Mouse (Mus musculus) spleen, postnatal 14 days (tissue): ENCODE measurements around the gene Rnf141.

Experiments
- DNase-seq, 2 experiments: peaks; one replicate each; pipeline ENCODE4 v3.0.0; 2021 to 2022; ENCODE audit warnings: low spot score in 2 of 2

The Rnf141 gene

GRCm38 (mm10) chr7:110833024-110833423, 11.2 kb downstream of the Rnf141 start:
- DNase-seq = no peak

DNA sequence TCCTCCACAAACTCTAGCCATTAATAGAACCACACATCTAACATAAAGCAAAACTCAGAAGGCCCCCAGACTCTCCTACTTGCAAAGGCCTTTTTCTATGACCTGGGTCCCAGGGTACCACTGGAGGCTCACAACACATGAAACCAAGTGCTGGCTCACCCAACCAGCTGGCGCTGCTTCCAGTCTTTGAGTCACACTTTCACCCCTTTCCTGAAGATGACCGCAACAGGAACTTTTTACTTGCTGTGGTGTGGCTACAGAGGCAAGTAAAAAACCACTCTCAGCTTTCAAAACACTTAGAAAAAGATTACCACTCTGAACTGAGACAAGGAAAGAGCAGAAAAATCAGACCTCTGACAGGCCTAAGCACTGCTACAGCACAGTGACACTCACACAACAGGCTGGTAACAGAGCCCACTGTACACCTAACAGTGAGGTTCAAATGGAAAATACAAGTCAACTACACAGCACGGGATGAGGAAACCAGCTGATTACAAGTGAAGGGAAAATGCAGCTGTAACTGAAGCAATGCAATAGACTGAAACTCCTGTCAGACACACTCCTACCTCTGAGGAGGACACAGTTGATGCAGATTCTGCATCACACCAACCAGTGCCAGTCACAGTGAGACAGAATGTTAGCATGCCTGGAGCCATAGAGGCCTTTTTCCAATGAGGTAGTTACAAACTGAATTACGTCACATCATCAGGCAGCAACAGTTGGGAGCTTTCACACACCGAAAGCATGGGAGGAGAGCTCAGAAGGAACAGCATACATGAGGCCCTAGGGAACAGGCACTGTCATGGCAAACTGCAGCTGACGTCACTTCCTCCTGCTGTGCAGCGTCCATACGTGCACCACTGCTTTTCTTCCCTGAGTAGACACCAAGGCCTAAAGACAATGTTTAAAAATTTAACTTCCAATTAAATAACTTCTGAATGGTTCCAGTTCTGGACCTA, 20.0 kb downstream of the Rnf141 start:
- DNase-seq = no peak

- DNase-seq = no peak
These were observed 20.7 kb downstream of the Rnf141 start for GRCm38 (mm10) chr7:110823593-110823992.

DNA sequence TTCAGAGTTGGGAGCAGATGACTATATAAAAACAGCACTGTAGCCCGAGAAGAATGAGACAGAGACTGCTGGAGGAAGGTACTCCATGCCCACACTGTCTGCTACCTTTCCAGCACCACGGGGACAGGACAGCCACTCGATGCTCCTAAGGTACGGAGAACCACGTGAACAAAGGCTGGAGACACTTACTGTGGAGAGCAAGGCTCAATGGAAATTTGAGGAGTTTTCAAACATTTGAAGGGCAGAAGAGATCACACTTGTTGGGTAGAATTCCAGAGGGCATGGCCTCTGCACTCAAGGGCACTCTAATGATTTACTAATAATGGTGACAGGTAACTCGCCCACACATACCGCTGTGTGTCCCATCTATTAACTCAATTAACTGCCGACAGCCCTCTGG, 21.2 kb downstream of the Rnf141 start:
- DNase-seq = no peak

DNA sequence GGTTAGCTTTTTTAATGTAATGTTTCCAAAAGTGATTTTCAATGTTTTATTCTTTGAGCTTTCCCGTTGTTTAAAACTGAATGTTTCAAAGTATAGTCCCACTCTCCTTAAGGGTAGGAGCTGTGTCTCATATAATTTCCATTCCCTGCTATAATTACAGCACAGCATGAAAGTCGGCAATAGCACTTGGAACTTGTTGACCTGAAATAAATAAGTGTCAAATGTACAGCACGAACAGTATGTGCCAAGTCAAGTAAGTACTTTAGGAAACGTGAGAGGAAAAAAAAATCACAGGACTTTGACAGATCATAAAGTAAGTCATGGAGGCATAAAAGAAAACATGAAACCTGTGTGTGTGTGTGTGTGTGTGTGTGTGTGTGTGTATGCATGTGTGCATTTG, 22.2 kb downstream of the Rnf141 start:
- no peak for DNase-seq

DNA sequence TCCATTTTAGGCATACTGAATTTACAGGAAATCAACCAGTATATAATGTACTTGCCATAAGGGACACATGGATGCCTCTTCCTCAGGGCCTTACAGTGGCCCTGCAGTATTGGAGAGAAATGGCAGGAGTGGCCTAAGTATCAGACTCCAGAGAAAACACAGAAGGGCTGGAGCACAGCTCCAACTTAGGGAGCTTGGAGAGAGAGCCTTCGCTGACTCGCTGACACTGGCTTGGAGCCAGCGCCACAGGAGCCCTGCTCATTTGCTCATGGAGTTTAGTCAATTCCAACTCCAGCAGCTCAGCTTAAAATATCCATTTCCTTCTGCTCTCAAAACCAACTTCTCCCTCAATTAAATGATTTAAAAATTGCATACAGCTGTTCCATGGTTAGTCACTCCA, 22.6 kb downstream of the Rnf141 start:
- no peak for DNase-seq

DNA sequence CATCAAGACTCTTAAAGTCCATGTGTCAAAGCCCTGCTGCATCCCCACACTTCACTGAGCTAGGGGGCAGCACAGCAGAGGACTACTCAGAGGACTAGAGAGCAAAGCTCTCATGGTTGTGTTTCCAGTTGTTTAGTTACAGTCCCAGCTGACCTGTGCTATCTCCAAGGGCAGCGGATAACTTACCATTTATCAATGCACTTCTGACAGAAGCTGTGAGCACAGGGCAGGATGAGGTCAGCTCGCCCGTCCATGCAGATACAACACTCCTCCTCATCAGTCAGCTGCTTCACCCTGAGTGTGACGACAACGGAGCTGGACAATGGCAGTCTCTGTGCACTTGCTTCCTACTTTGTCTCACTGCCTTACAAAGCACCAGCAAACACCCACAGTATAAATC, 23.2 kb downstream of the Rnf141 start:
- no peak for DNase-seq

DNA sequence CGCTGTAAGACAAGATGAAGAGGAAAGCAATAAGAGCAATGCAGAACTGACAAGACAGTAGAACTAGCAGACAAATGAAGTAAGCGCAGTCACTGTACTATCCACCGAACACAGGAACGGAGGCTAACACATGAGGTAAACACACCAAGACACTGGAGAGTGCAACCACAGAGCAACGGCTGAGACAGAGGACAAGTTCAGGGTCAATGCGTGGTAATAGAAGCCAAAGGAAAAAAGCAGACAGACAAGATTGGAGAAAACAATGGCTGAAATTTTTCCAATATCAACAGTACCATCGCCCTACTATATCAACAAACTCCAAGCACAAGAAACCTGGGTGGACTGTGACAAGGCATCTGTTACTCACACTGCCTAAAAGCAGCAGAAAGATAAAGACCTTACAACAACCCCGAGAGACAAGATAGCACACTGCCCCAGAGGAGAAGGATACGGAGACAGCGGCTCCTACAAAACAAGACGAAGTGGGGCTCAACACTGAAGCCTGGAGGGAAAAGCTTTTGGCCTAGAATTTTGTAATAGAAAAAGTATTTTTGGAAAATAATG, 25.4 kb downstream of the Rnf141 start:
- DNase-seq = no peak

DNA sequence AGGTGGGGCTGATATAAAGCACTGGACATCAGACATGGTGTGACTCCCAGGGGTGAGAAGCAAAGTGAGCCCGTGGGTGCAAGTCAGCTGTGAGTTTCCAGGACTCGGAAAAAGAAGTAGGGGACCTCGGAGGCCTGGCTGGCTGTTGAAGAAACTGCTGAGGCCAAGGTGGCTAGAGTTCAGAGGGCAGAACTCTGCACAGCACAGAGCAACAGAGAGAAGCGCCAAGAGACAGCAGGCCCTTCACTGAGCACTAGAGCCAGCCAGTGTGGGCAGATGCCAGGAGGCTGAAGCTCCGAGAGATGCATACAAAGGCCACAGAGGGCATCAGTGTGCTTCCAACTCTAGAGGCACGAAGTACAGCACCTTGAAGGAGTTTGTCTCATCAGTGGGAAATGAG, 26.1 kb downstream of the Rnf141 start:
- no peak for DNase-seq

DNA sequence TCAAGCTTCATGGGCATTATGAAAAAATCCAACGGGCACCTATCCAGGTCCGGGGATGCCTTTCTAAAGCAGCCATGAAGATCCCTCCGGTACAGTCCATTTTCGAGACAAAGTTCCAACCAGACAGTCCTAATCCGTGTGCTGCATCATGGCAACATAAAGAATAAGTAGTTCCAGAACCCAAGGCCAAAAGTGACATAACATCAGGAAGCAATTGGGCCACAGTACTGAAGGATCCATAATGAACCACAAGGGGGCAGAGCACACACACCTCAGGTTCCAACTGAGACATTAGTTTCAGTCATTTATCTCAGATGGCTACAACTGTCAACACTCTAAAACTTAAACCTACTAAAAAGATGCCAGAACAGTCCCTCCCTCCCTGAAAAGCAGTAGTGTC, 28.2 kb downstream of the Rnf141 start:
- peak in 1 of 2 experiments; percentile 45 for DNase-seq

GRCm38 (mm10) chr7:110813983-110814382, 30.3 kb downstream of the Rnf141 start:
- no peak for DNase-seq

- DNase-seq = no peak
These were observed 32.7 kb downstream of the Rnf141 start for GRCm38 (mm10) chr7:110811529-110811928.

- DNase-seq = no peak
These were observed 33.3 kb downstream of the Rnf141 start for GRCm38 (mm10) chr7:110810995-110811394.

DNA sequence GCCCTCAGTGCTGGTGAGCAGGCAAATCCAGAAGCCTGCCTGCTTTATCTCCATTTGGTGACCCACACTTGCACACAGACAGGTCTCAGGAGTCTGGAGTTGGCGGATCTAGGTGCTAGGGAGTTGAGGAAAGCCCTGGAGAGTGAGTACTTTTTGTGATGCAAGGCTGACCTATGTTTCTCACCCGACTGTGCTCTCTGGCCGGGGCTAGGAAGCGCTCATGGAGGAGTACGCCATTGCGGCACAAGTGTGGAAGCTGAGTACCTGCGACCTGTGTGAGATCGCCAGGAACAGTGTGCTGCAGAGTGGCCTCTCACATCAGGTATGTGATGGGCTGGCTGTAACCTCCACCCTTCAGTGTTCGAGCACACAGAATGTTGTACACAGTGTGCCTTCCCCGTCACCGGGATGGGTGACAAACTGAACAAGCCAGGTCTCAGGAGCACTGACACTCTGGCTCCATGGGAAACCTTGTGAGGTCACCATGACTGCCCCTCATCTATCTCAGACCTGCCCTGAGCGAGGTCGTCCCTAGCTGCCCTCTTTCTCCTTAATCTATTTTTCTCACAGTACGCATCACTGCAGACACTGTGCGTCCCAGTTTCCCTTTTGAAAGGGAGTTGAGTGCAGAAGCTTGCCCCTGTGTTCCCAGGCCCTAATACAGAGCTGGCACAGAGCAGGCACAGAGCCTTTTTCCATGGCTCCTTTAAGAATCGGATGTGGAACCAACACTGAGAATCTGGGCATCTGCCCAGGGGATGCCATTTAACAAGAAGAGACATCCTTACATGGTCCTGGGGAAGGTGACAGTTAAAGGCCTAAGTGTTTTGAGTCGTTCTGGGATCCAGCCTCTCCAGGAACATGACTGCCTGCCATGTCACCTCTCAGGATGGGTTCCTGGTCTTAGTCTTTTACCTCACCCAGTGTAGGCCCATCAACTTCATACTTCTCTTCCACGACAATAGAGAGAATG, 34.4 kb downstream of the Rnf141 start:
- no peak for DNase-seq

GRCm38 (mm10) chr7:110808962-110809361, 35.3 kb downstream of the Rnf141 start:
- no peak for DNase-seq

GRCm38 (mm10) chr7:110807460-110808030, 36.7 kb downstream of the Rnf141 start:
- no peak for DNase-seq

GRCm38 (mm10) chr7:110804266-110804665, 40.0 kb downstream of the Rnf141 start:
- peak in 1 of 2 experiments; percentile 4 for DNase-seq

DNA sequence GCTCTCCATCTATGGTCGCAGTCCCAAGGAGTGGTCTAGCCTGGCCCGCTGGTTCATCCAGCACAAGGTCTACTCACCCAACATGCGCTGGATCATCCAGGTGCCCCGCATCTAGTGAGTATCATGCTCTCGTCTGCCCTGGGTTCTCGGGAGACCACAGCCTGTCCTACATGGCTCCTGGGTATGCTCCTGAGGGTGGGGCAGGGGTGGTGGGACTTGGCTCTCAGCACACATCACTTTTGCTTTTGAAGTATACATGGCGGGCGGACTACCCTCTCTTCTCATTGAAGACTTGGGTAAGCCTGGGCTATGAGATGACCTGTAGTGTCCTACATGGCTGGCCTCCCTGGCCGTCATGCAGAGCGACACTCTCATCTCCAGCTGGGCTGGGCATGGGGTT, 41.1 kb downstream of the Rnf141 start:
- peak in 1 of 2 experiments; percentile 6 for DNase-seq

DNA sequence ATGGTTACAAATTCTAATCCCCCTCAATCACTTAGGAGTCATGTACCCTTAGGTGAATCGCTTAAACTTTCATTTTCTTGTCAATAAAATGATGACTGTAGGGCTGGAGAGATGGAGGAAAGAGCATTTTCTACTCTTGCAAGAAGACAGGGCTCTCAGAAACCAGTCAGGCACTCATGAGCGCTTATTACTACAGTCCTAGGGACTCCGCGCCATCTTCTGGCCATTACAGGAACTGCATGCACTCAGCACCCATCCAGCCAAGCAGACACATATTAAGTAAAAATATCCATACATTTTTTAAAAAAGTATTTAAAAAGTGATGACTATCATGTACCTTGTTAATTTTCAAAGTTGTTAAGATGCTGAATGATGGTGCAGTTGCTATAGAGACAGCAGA, 43.2 kb downstream of the Rnf141 start:
- DNase-seq = peak; percentile 69 to 80

- no peak for DNase-seq
These were observed 46.4 kb downstream of the Rnf141 start for GRCm38 (mm10) chr7:110797722-110798409.
